Mouse (Mus musculus) hindlimb bud, embryonic 11.5 days (tissue): ENCODE results near the gene B3gnt8.

ENCODE experiments used
- DNase-seq: peaks from one replicate; pipeline ENCODE4 v3.0.0-alpha.2; 2012; ENCODE audit warnings: low read depth, low spot score; ENCODE audit errors: extremely low spot score

B3gnt8 gene

GRCm38 (mm10) chr7:25618865-25619721 is 7.4 kb upstream of the B3gnt8 start, which contains the start of gene Dmac2:
Dmac2 (plus strand) TSS chr7:25619414.
- peak; percentile 79 for DNase-seq

- DNase-seq, result no peak
Measured at GRCm38 (mm10) chr7:25619722-25619991, 6.8 kb upstream of the B3gnt8 start.

- no peak for DNase-seq
Measured at GRCm38 (mm10) chr7:25620101-25620500, 6.4 kb upstream of the B3gnt8 start.

GRCm38 (mm10) chr7:25620751-25621150 is 5.7 kb upstream of the B3gnt8 start:
- no peak for DNase-seq

GRCm38 (mm10) chr7:25623857-25624370 is 2.5 kb upstream of the B3gnt8 start:
- no peak for DNase-seq

- DNase-seq, result no peak
Measured at GRCm38 (mm10) chr7:25624851-25625250, 1.6 kb upstream of the B3gnt8 start.

GRCm38 (mm10) chr7:25625594-25626250 is 732 bp upstream of the B3gnt8 start:
- no peak for DNase-seq

GRCm38 (mm10) chr7:25627431-25628322 is 1.2 kb downstream of the B3gnt8 start:
- DNase-seq, result no peak

GRCm38 (mm10) chr7:25628323-25628620 is 1.8 kb downstream of the B3gnt8 start:
- no peak for DNase-seq

GRCm38 (mm10) chr7:25632679-25633078 is 6.2 kb downstream of the B3gnt8 start:
- no peak for DNase-seq

- no peak for DNase-seq
Measured at GRCm38 (mm10) chr7:25636373-25636772, 9.9 kb downstream of the B3gnt8 start.

GRCm38 (mm10) chr7:25637099-25637498 is 10.6 kb downstream of the B3gnt8 start:
- no peak for DNase-seq

GRCm38 (mm10) chr7:25639754-25640153 is 13.3 kb downstream of the B3gnt8 start:
- DNase-seq, result no peak

GRCm38 (mm10) chr7:25644136-25644535 is 17.7 kb downstream of the B3gnt8 start:
- no peak for DNase-seq

GRCm38 (mm10) chr7:25644631-25645030 is 18.2 kb downstream of the B3gnt8 start:
- DNase-seq, result no peak

- no peak for DNase-seq
Measured at GRCm38 (mm10) chr7:25645074-25645473, 18.6 kb downstream of the B3gnt8 start.

- DNase-seq, result no peak
Measured at GRCm38 (mm10) chr7:25647574-25648123, 21.2 kb downstream of the B3gnt8 start.

GRCm38 (mm10) chr7:25649839-25650238 is 23.4 kb downstream of the B3gnt8 start:
- DNase-seq, result no peak

GRCm38 (mm10) chr7:25651281-25651680 is 24.8 kb downstream of the B3gnt8 start:
- DNase-seq, result no peak

- DNase-seq, result no peak
Measured at GRCm38 (mm10) chr7:25652244-25652759, 25.8 kb downstream of the B3gnt8 start.
